Mouse (Mus musculus) heart, adult 2 months (tissue): ENCODE results near the gene Rbak. TPM values are rescaled to one million over a fixed set of nuclear protein-coding genes. Genes with fewer than 3 reads are reported as not detected.

Source experiments
- DNase-seq, 2 experiments: peaks; one replicate each; pipeline ENCODE4 v3.0.0; 2021
- H3K27ac ChIP-seq: fragments of 200-600 bp; 2 replicates; pipeline ENCODE4 v1.8.1; 2022
- H3K27me3 ChIP-seq: fragments of 200-500 bp; 2 replicates; pipeline ENCODE4 v1.6.1; 2012; ENCODE audit warnings: mild to moderate bottlenecking, low read length, inconsistent platforms, mixed read lengths; ENCODE audit not compliant: control insufficient read depth, insufficient read depth
- H3K36me3 ChIP-seq: fragments of 200-500 bp; 2 replicates; pipeline ENCODE4 v1.6.1; 2012; ENCODE audit warnings: low read length, inconsistent platforms; ENCODE audit not compliant: control insufficient read depth, insufficient read depth
- H3K4me1 ChIP-seq: fragments of 200-500 bp; 2 replicates; pipeline ENCODE4 v1.6.1; 2011; ENCODE audit warnings: low read length; ENCODE audit not compliant: control insufficient read depth, insufficient read depth
- H3K4me3 ChIP-seq: fragments of 200-600 bp; 2 replicates; pipeline ENCODE4 v1.8.1; 2022
- H3K79me2 ChIP-seq: fragments of 200-500 bp; replicated peaks from 2 replicates; pipeline ENCODE4 v1.6.1; 2012; ENCODE audit warnings: mild to moderate bottlenecking, inconsistent platforms, low read length, moderate library complexity, mixed read lengths; ENCODE audit not compliant: control insufficient read depth, insufficient read depth
- H3K9ac ChIP-seq: fragments of 200-500 bp; 2 replicates; pipeline ENCODE4 v1.6.1; 2012; ENCODE audit warnings: low read depth, mild to moderate bottlenecking, control low read depth, inconsistent platforms, low read length, mixed read lengths
- CTCF ChIP-seq: fragments of 200-600 bp; IDR thresholded peaks from 2 replicates; pipeline ENCODE4 v1.8.1; 2022; ENCODE audit warnings: antibody characterized with exemption, mild to moderate bottlenecking, moderate library complexity
- EP300 ChIP-seq: fragments of 200-500 bp; IDR thresholded peaks from 2 replicates; pipeline ENCODE4 v1.6.1; 2011; ENCODE audit warnings: low read depth, low read length, control low read depth; ENCODE audit not compliant: insufficient read depth
- POLR2A ChIP-seq: fragments of 200-500 bp; IDR thresholded peaks from 2 replicates; pipeline ENCODE4 v1.6.1; 2011; ENCODE audit warnings: mild to moderate bottlenecking, low read depth, low read length, control low read depth; ENCODE audit not compliant: insufficient read depth
- WGBS: fragments of 180-500 bp; shearing (Covaris S2); methylation state at CpG from one replicate; pipeline ENCODE4 v1.1.7; 2018; 5-methylcytosine and 5-hydroxymethylcytosine counted together
- intact Hi-C: fragments of 180-260 bp; cut with DNase I; formaldehyde crosslinking; loops from one replicate; pipeline ENCODE4 v1.15.1; 2025
- long read RNA-seq: library from polyadenylated mRNA; stranded (forward); transcript quantifications from one replicate; pipeline ENCODE4 v2.0.0, GENCODE M21; 2021
- polyA plus RNA-seq: library from polyadenylated mRNA; depleted of rRNA; stranded (reverse); fragments of >200 nt; gene quantifications from 2 replicates; pipeline ENCODE4 v1.2.3, GENCODE M21; 2012; rRNA removed
- total RNA-seq, 2 experiments: library from RNA; stranded (reverse); gene quantifications; 2 replicates each; pipeline ENCODE4 v1.2.3; 2021

Rbak gene
- total RNA-seq: 1 to 10 TPM; 4.3 to 4.4 TPM
- 1.9 and 3.6 TPM in 2 replicates for polyA plus RNA-seq
- long read RNA-seq, transcript Rbak-201 (5 exons, 3,335 nt): major isoform, 6 of 13 reads
- long read RNA-seq, partial matches to known transcripts: 0 of 13 reads
- long read RNA-seq, other reads (novel, unspliced or antisense): 6 of 13 reads

- Histone ChIP-seq H3K27me3 (no peaks in the 10 kb centered on the region), H3K4me3 (peak within 1 kb of the TSS; percentile 74), H3K79me2 (no peaks in the 10 kb centered on the region), H3K9ac (peak within 1 kb of the TSS; percentile 95), H3K27ac (peak within 1 kb of the TSS; percentile 81), H3K36me3 (no peaks in the 10 kb centered on the region), H3K4me1 (peaks cover 1% of the 10 kb centered on the region; the same call in 1 of the 2 replicates)
- intact Hi-C loops: loop anchor here (1.0 to 5.0 kb wide), 4 partner anchors 55 to 222 kb away; partner anchors contain the start of genes E130309D02Rik, Kdelr2, Rnf216 and Zfp12
- TF ChIP-seq EP300 (peak; percentile 77), POLR2A (peak; percentile 91), CTCF (peak; percentile 13; the same call in 1 of the 2 replicates)
- WGBS: 1% methylated on average over 57 of the region's 58 CpGs
- peak; percentile 93 to 95 for DNase-seq
These were observed at the start of gene Rbak, which contains the start of gene Spdye4b for GRCm38 (mm10) chr5:143180255-143181076. Gene Rbak, minus strand, starts transcription at chr5:143180775. Gene Spdye4b, plus strand, starts transcription at chr5:143181017.

GRCm38 (mm10) chr5:143226790-143227189 is 46.2 kb upstream of the Rbak start, which contains the start of gene Spdye4a:
Gene Spdye4a, minus strand, starts transcription at chr5:143226890.
- intact Hi-C loops: no loop called here
- Histone ChIP-seq H3K27me3 (no peaks in the 10 kb centered on the region), H3K4me1 (no peaks in the 10 kb centered on the region), H3K27ac (no peak within 1 kb of the TSS), H3K79me2 (no peaks in the 10 kb centered on the region), H3K9ac (no peak within 1 kb of the TSS), H3K4me3 (no peak within 1 kb of the TSS), H3K36me3 (no peaks in the 10 kb centered on the region)
- no peak for TF ChIP-seq EP300
- TF ChIP-seq POLR2A: no peak
- TF ChIP-seq CTCF: no peak
- 80% methylated on average over 3 of the region's 3 CpGs for WGBS
- no peak for DNase-seq

GRCm38 (mm10) chr5:143222287-143222686 is 41.7 kb upstream of the Rbak start:
- no peak overlapping the region for H3K27ac ChIP-seq
- H3K9ac ChIP-seq: no peak overlapping the region
- 59% methylated on average over 1 of the region's 1 CpGs for WGBS
- intact Hi-C loops: no loop called here
- H3K4me1 ChIP-seq: no peaks in the 10 kb centered on the region
- H3K27me3 ChIP-seq: no peaks in the 10 kb centered on the region
- DNase-seq: no peak
- no peaks in the 10 kb centered on the region for H3K79me2 ChIP-seq
- no peak for TF ChIP-seq CTCF
- no peak for TF ChIP-seq EP300
- TF ChIP-seq POLR2A: no peak
- no peaks in the 10 kb centered on the region for H3K36me3 ChIP-seq
- H3K4me3 ChIP-seq: no peak overlapping the region

GRCm38 (mm10) chr5:143220996-143221395 is 40.4 kb upstream of the Rbak start:
- H3K4me3 ChIP-seq: no peak overlapping the region
- intact Hi-C loops: no loop called here
- WGBS: 65% methylated on average over 5 of the region's 5 CpGs
- no peaks in the 10 kb centered on the region for H3K36me3 ChIP-seq
- no peak for DNase-seq
- H3K79me2 ChIP-seq: no peaks in the 10 kb centered on the region
- no peaks in the 10 kb centered on the region for H3K27me3 ChIP-seq
- TF ChIP-seq CTCF (no peak), EP300 (no peak), POLR2A (no peak)
- H3K9ac ChIP-seq: no peak overlapping the region
- no peak overlapping the region for H3K27ac ChIP-seq
- H3K4me1 ChIP-seq: no peaks in the 10 kb centered on the region

GRCm38 (mm10) chr5:143213832-143214231 is 33.3 kb upstream of the Rbak start:
- Histone ChIP-seq H3K79me2 (no peaks in the 10 kb centered on the region), H3K27me3 (no peaks in the 10 kb centered on the region), H3K4me3 (no peak overlapping the region), H3K4me1 (no peaks in the 10 kb centered on the region), H3K36me3 (no peaks in the 10 kb centered on the region), H3K27ac (no peak overlapping the region), H3K9ac (no peak overlapping the region)
- WGBS: 74% methylated on average over 2 of the region's 2 CpGs
- intact Hi-C loops: no loop called here
- TF ChIP-seq POLR2A (no peak), EP300 (no peak), CTCF (no peak)
- no peak for DNase-seq

GRCm38 (mm10) chr5:143205015-143205414 is 24.4 kb upstream of the Rbak start:
- Histone ChIP-seq H3K4me1 (no peaks in the 10 kb centered on the region), H3K36me3 (no peaks in the 10 kb centered on the region), H3K4me3 (no peak overlapping the region), H3K27me3 (no peaks in the 10 kb centered on the region), H3K27ac (no peak overlapping the region), H3K9ac (no peak overlapping the region), H3K79me2 (no peaks in the 10 kb centered on the region)
- intact Hi-C loops: no loop called here
- WGBS: 66% methylated on average over 3 of the region's 3 CpGs
- no peak for TF ChIP-seq POLR2A
- TF ChIP-seq EP300: no peak
- peak; percentile 46 for TF ChIP-seq CTCF
- DNase-seq: no peak
